Mouse (Mus musculus) telencephalon, adult 2 months (tissue): ENCODE measurements around the gene Olfr728.

Source experiments
- DNase-seq: peaks from one replicate; pipeline ENCODE4 v3.0.0-alpha.2; 2011; ENCODE audit warnings: low read depth, low spot score

The Olfr728 gene

GRCm38 (mm10) chr14:50142580-50142979 lies at the start of gene Olfr728:
TSS of gene Olfr728 (minus strand) at chr14:50142680.
- DNase-seq: no peak

GRCm38 (mm10) chr14:50188098-50188497 lies 45.6 kb upstream of the Olfr728 start, which contains the start of gene Olfr730:
TSS of gene Olfr730 (minus strand) at chr14:50188198.
- no peak for DNase-seq

DNA sequence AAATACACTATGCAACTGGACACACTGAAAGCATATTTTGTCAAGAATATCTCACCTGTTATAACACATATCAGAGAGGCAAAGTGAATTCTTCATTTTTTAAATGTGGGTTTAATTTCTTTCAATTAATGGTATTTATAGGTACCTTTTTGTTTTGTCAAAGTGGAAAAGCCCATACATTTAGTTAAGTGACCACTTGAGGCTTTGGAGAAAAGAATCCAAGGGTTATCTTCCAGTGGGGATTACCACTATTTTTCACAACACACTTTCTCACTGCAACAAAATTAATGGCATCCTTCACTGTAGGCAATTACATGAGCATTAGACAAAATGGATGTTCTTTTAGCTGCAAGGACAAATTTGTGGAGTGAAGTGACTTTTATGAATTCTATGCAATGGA lies 10.3 kb upstream of the Olfr728 start, which contains the start of gene Olfr729:
Olfr729 (minus strand) TSS at position 101 of the 400 bp plus-strand sequence.
- no peak for DNase-seq

DNA sequence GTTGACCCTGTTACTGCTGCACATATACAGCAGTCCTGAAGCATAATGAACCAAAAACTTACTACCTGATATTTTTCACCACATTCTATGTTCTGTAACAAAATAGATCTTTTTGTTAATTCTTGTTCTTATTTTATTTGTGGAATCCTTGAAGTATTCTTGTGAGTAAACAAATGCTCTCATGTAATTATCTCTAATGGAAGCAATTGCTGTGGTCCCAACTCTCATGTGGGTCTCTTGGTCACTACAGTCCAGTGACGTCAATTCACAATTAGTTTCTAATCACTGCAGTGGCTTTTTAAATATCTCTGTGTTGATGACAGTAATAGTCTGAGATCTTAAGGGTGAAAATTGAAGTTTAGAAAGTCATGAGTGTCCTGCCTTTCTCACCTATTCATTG lies 19.6 kb downstream of the Olfr728 start, which contains the start of gene Olfr727:
Olfr727 (plus strand) TSS at position 301 of the 400 bp plus-strand sequence.
- no peak for DNase-seq

DNA sequence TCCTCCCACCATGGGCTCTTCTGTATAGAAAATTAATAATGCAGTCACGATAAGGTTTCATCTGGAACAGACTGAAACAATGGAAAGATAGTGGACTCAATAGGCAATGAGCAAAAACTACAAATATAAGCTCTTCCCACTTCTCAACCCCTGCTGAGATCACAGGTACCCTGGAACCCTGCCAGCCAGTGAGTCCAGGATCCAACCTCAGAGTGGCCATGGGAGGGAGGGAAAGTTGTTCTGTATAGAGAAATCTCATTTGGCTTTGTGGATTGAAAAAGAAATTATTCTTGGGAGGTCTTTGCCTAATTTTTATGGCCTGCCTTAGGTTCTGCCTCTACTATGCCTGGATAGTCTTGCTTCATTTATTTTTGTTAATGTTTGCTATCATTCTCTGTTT lies 51.6 kb downstream of the Olfr728 start, which contains the start of gene Olfr726:
Olfr726 (minus strand) TSS at position 101 of the 400 bp plus-strand sequence.
- DNase-seq: no peak
